Comparison of ENCODE assay signal across 9 mouse cellular contexts in the genomic region with DNA sequence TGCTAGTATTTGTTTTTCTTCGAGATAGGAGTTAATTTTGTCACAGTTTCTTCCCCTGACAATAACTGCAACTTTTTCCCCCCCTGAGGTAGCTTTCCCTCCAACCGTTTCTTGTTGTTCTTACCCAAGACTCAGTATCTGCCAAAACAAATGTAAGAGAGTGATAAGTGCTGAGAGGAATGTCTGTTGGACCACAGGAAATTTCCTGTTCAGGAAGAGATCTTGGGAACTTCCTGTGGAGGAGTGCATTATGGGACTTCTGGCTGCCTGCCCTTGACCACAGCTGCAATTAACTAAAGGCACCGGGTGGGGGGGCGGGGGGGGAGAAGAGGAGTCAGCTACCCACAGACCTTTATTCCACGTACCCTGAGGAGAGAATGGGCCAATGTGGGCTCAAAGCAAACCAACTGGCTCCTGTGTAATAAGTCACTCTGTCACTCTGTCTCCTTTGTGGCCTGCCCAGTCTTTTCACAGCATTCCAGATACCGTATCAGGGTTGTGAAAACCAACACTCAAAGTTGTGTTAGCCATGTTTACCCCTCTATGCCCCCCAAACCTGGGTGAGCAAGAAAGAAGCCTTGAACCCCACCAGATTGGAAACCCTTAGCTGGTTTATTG.
DNase-seq lines count a peak whose midpoint lies in the region; TF ChIP-seq lines count a peak whose summit lies in the region.
"Had no signal": no experiment of that assay in that cellular context is flagged by ENCODE, and none has a peak within 500 bp of the region (broad histone marks: within the 10 kb centered on the region; RNA-seq: fewer than 3 reads in every experiment).

No protein-coding gene starts in this region.

- peak; percentile 44 to 62 for DNase-seq in adrenal gland, postnatal 36 days
- DNase-seq in adrenal gland, adult 18-20 months (ENCODE audit: low spot score in 2 of 2): no peak
- DNase-seq in kidney, adult 2 months: peak; percentile 79
- peak; percentile 86 for DNase-seq in lung, postnatal 10 days
- no peak for DNase-seq in urinary bladder, postnatal 14 days (ENCODE audit: low spot score)
- DNase-seq in cerebellum, adult 9-11 months: no peak
- DNase-seq in spleen, adult 18-20 months: no peak

- H3K4me3 ChIP-seq in embryonic fibroblast, embryonic 13.5 days (ENCODE audit: insufficient read depth, low read length): no peak overlapping the region
- no peak overlapping the region for H3K4me3 ChIP-seq in kidney, adult 2 months (ENCODE audit: insufficient read depth, low read depth, low read length)

- no peaks in the 10 kb centered on the region for H3K27me3 ChIP-seq in kidney, adult 2 months (replicated peaks; ENCODE audit: control insufficient read depth, insufficient read depth, low read length)

- peak overlapping the region; percentile 94 for H3K27ac ChIP-seq in embryonic fibroblast, embryonic 13.5 days (ENCODE audit: insufficient read depth, low read length)
- peak overlapping the region; percentile 79 for H3K27ac ChIP-seq in kidney, adult 2 months (ENCODE audit: insufficient read depth, low read depth, low read length)
- H3K27ac ChIP-seq: macrophage had no signal

- TF ChIP-seq CTCF in embryonic fibroblast, embryonic 13.5 days (IDR thresholded peaks at IDR 0.05; ENCODE audit: borderline replicate concordance, insufficient read depth, low read length): no peak
- no peak for TF ChIP-seq CTCF in kidney, adult 2 months (conservative IDR thresholded peaks at IDR 0.05; ENCODE audit: insufficient read depth, insufficient read length, low read depth, low read length)

- H3K4me1 ChIP-seq in embryonic fibroblast, embryonic 13.5 days (ENCODE audit: control insufficient read depth, insufficient read depth, low read length): peaks cover 26% of the 10 kb centered on the region
- H3K4me1 ChIP-seq in kidney, adult 2 months (ENCODE audit: control insufficient read depth, insufficient read depth, low read length): peaks cover 28% of the 10 kb centered on the region

- no peak for TF ChIP-seq POLR2A in embryonic fibroblast, embryonic 13.5 days (IDR thresholded peaks at IDR 0.05; ENCODE audit: low read depth, low read length)
- TF ChIP-seq POLR2A in kidney, adult 2 months (IDR thresholded peaks at IDR 0.05; ENCODE audit: low read depth, low read length): no peak

- H3K36me3 ChIP-seq in kidney, adult 2 months (ENCODE audit: control insufficient read depth, insufficient read depth, low read length): no peaks in the 10 kb centered on the region

- WGBS in kidney, adult 2 months: 38% methylated on average over 6 of the region's 6 CpGs

Comparison
In these comparisons a context has a peak if more than half of its experiments do, and no peak if none do; other contexts are left out.
1. DNase-seq: peak in adrenal gland, postnatal 36 days (2 of 2), kidney, adult 2 months (single experiment) and lung, postnatal 10 days (single experiment); none in adrenal gland, adult 18-20 months (0 of 2), urinary bladder, postnatal 14 days (single experiment), cerebellum, adult 9-11 months (single experiment) and spleen, adult 18-20 months (0 of 2).